Mouse (Mus musculus) thymus, adult 18-20 months (tissue): ENCODE measurements at regions not wholly inside any gene's neighbourhood (a gene's known extent, or its start where the extent isn't known, plus 50 kb on each side); places are given as distances from the start of the nearest gene placed in this dataset.

Experiments
- DNase-seq, 2 experiments: peaks; one replicate each; pipeline ENCODE4 v3.0.0; 2022; ENCODE audit warnings: mixed read lengths in 2 of 2

DNA sequence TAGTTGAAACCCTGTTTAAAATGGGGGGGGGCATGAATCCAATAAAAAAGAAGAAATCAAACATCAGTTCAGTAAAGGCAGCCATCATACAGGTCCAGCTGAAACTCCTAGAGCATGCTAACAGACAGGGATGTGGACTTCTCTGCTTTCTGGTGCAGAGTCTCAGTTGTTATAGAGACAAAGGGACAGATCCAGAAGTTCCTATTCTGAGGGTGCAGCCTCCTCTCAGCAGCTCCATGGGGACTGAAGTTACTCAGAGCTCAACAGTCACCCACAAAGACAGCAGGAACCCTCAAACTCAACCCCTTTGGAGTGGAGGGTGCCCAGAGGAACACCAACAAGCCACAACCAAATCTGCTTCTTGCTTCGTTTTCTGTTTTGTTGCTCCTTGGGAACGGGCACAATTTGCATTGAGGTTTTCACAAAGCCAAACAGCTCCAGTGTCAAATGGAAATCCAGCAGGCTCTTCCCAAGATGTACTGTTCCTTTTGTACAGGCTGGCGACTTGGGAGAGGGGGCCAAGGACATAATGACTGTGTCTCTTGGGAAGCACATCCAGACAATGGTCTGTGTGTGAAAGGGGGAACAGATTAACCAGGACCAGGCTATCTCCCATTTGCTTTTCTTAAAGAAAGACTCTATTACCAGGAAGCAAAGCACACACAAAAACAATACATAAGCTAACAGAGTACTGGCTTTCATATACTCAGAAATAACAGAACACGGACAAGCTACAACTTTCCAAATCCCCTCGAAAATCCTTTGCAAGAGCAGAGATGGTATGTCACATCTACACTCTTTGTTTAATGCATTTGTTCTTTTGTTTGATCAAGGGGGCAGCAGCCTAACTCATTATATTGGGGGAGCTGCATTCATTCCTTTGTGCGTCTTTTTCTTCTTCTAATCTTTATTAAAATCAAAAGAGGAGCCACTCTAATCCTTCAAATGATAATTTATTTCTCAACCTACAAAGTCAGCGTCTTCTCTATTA lies 332.6 kb upstream of the Zfp462 start:
- no peak for DNase-seq

- no peak for DNase-seq
Measured at GRCm38 (mm10) chr4:54613076-54613475, 331.8 kb upstream of the Zfp462 start.

DNA sequence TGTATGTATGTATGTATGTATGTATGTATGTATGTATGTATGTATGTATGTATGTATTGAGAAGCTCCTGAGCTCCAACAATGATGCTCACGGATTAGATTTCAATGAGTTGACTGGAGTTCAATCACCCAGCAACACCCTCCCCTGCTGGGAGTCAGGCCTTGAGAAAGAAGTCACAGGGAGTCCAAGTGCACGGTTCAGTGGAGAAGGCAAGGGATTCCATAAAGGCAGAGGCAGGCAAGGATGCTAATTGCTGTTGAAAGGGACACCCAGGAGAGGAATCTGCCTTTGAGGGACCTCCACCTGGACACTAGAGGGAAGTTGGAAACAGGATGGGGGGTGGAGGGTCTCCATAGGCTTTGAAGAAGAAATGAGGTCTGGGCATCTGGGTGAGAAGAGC lies 331.2 kb upstream of the Zfp462 start:
- no peak for DNase-seq

DNA sequence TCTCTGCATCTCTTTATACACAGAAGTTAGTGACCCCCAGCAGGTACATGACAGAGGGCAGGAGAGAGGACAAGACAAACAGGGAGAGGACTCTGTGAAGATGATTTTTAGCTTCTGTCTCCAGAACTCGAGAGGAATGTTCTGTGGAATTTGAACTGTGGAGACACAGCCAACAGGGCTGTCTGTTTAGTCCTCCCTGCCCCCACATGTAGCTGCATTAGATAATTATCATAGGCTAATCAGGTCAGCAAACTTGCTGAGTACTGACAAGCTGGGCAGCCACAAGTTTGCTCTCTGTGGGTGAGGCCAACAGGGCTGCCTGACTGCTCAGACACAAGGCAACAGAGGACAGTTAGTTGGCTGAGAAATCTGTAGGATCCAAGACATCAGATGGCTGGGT lies 329.0 kb upstream of the Zfp462 start:
- DNase-seq, result no peak

- no peak for DNase-seq
Measured at GRCm38 (mm10) chr4:54624024-54624873, 320.6 kb upstream of the Zfp462 start.

DNA sequence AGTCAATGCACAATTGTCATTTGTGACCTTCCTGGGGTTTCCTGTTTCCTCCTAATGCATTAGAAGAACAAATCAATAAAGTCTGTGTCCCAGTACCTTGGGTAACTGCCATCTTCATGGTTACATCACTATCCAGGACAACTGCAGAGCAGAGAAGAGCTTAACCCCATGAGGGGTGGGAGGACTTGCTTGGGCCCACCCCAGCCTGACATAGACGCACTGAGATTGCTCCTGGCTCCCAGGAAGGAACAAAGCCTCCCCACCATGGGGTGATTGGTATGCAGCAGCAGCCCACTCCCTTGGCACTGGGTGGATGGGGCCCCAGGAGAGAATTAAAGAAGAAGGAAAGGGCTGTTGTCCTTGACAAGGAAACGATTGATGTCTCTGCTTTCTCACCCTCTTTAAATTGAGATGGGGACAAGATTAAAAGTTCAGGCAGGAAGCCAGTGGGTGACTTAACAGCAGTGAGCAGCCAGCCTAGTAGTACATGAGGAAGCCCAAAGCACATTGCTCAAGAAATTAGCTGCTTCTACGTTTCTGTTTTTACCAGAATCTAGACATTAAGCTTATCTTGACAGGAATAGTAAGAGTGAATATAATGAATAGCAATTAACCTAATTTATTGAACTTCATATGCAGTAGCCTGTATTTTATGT lies 307.7 kb upstream of the Zfp462 start:
- DNase-seq, result no peak

- no peak for DNase-seq
Measured at GRCm38 (mm10) chr4:54646033-54646432, 298.8 kb upstream of the Zfp462 start.

DNA sequence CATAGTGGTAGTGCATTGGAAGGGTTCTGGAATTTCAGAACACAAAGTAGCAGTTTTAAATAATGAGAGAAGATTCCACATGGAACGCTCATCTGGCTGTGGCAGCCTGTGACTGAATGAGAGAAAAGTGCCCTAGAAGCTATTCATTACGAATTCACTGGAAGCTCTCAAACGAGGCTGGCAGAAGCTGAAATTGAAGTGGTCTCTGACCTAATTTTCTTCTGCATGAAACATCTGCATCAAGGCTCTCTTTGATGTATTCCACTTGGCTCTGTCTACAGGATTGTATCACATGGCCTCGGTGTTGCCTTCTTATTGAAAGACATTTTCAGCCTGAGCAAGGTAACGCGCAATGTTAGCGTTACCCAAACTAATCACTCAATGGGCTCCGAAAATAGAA lies 298.4 kb upstream of the Zfp462 start:
- no peak for DNase-seq

- DNase-seq, result no peak
Measured at GRCm38 (mm10) chr4:54648254-54648653, 296.6 kb upstream of the Zfp462 start.

- no peak for DNase-seq
Measured at GRCm38 (mm10) chr4:54651646-54652110, 293.2 kb upstream of the Zfp462 start.

DNA sequence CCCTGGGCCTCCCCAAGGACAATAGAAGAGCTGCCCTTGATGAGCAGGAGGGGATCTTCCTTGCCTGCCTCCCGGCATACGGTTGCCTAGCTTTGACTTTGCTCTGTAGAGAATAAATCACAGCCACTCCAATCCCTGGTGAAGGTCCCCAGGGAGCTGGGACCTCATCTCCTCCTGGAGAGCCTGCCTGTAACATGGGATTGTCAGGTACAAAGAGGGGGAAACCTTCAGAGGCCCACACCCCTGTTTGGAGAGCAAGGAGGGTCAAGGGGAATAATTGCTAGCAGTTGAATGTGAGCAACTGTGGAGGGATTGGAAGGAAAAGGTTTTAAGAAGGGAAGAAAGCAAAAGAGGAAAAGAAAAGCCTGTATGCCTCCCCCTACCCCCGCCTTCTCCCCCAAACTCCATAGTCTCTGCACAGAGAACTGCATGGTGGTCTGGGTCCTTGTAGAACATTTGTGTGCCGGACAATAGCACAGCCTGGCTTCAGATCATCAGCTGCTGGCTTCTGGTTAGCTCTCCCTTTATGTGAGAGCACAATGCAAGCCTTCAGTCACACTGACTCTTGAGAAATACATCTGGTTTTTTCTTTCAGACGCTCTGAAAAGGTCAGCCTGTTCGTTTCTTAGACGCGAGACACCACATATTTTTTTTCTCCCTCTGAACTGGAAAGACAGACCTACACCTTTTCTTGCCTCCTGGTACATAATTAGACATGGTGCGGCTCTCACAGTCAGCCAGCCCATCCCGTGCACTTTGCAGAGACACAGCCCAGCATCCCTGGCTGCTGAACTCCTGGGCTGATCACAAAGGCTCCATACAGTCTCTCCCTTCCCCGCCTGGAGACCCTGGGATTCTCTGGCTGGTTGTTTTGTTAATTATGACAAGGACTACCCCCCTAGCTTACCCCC lies 292.5 kb upstream of the Zfp462 start:
- DNase-seq, result no peak

- DNase-seq, result no peak
Measured at GRCm38 (mm10) chr4:54653097-54653776, 291.6 kb upstream of the Zfp462 start.
